Mouse (Mus musculus) granulocyte monocyte progenitor cell, adult 5-6 weeks (primary cell): ENCODE measurements at regions not wholly inside any gene's neighbourhood (a gene's known extent, or its start where the extent isn't known, plus 50 kb on each side); places are given as distances from the start of the nearest gene placed in this dataset.

Source experiments
- ATAC-seq: replicated peaks from 2 replicates; pipeline ENCODE4 v1.8.0; 2016; ENCODE audit warnings: mild to moderate bottlenecking, moderate TSS enrichment, inconsistent platforms; ENCODE audit not compliant: poor library complexity, severe bottlenecking

- ATAC-seq = no peak
Observed at GRCm38 (mm10) chr6:93398551-93398950, 455.3 kb upstream of the Adamts9 start.

GRCm38 (mm10) chr6:93397074-93397473, 453.8 kb upstream of the Adamts9 start:
- ATAC-seq = no peak

- no peak for ATAC-seq
Observed at GRCm38 (mm10) chr6:93395952-93396351, 452.7 kb upstream of the Adamts9 start.

GRCm38 (mm10) chr6:93395296-93395695, 452.0 kb upstream of the Adamts9 start:
- no peak for ATAC-seq

GRCm38 (mm10) chr6:93393551-93393950, 450.3 kb upstream of the Adamts9 start:
- ATAC-seq = no peak

GRCm38 (mm10) chr6:93392402-93392801, 449.1 kb upstream of the Adamts9 start:
- no peak for ATAC-seq

- ATAC-seq = no peak
Observed at GRCm38 (mm10) chr6:93391166-93391565, 447.9 kb upstream of the Adamts9 start.

- ATAC-seq = no peak
Observed at GRCm38 (mm10) chr6:93371341-93371740, 428.0 kb upstream of the Adamts9 start.

- no peak for ATAC-seq
Observed at GRCm38 (mm10) chr6:93363846-93364245, 420.6 kb upstream of the Adamts9 start.

- ATAC-seq = no peak
Observed at GRCm38 (mm10) chr6:93353353-93354125, 410.2 kb upstream of the Adamts9 start.

GRCm38 (mm10) chr6:93349936-93350700, 406.8 kb upstream of the Adamts9 start:
- ATAC-seq = no peak

GRCm38 (mm10) chr6:93348141-93348540, 404.8 kb upstream of the Adamts9 start:
- no peak for ATAC-seq

- no peak for ATAC-seq
Observed at GRCm38 (mm10) chr6:93328683-93329082, 385.4 kb upstream of the Adamts9 start.

GRCm38 (mm10) chr6:93327930-93328329, 384.6 kb upstream of the Adamts9 start:
- ATAC-seq = no peak

GRCm38 (mm10) chr6:93323881-93324280, 380.6 kb upstream of the Adamts9 start:
- no peak for ATAC-seq

- no peak for ATAC-seq
Observed at GRCm38 (mm10) chr6:93314625-93315024, 371.3 kb upstream of the Adamts9 start.

GRCm38 (mm10) chr6:93305176-93305575, 361.9 kb upstream of the Adamts9 start:
- no peak for ATAC-seq

GRCm38 (mm10) chr6:93297975-93298374, 354.7 kb upstream of the Adamts9 start:
- ATAC-seq = no peak

GRCm38 (mm10) chr6:93291711-93292110, 348.4 kb upstream of the Adamts9 start:
- ATAC-seq = no peak

- ATAC-seq = no peak
Observed at GRCm38 (mm10) chr6:93288421-93288820, 345.1 kb upstream of the Adamts9 start.

- no peak for ATAC-seq
Observed at GRCm38 (mm10) chr6:93285796-93286195, 342.5 kb upstream of the Adamts9 start.

GRCm38 (mm10) chr6:93281530-93281929, 338.2 kb upstream of the Adamts9 start:
- ATAC-seq = no peak
